Mouse (Mus musculus): ENCODE data around the gene Tmem94.

Tmem94 gene

DNA sequence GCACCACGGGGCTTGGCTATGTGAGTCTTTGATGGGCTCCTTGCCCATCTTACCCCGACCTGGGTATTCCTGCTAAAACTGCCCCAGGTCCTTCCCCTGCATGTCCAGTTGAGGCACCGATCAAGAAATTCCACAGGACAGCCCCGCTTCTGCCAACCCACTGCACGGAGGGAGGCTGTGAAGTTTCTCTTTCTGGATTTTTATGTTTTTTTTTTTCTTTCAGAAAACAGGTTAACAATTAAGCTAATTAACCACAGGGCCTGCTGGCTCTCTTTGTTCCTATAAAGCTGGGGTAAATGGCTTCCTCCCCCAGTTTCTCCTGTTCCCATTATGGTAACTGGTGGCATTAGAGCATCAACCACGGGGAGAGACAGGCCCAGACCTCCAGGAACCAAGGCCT lies 68.8 kb downstream of the Tmem94 start:
- no peak for DNase-seq

DNA sequence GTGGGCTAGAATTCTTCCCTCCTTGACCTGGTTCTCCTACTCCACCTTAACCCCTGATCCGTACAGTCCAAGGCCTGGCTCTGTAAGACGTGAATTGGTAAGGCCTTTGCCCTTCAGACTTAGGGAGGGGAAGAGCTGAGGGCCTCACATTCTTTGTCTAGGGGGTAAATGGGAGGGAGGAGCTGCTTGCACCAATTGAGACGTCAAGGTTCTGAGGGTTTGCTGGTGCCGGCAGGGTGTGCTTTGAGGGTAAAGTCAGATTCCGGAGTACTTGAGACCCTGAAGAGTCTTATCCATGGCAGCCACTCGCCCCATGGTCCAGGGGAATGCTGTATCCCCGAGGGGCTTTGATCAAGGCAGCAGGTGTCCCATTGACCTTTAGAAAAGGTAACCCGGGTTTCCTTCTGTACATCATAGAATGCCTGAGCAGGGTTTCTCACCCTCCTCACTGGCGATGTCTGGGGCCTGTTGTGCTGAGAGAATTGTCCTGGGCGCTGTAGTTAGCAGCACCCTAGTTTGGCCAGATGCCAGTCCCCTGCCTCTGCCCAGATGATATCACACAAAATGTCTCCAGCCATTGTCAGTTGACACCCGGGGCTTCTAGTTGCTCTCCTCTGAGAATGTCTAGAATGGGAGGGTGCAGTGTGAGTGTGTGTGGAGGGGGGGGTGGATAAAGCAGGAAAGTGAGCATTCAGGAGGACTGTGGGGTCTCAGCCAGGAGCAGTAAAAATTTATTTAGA lies 71.6 kb downstream of the Tmem94 start:
- no peak for DNase-seq

GRCm38 (mm10) chr11:115837606-115838345 lies 72.5 kb downstream of the Tmem94 start:
- no peak for DNase-seq

DNA sequence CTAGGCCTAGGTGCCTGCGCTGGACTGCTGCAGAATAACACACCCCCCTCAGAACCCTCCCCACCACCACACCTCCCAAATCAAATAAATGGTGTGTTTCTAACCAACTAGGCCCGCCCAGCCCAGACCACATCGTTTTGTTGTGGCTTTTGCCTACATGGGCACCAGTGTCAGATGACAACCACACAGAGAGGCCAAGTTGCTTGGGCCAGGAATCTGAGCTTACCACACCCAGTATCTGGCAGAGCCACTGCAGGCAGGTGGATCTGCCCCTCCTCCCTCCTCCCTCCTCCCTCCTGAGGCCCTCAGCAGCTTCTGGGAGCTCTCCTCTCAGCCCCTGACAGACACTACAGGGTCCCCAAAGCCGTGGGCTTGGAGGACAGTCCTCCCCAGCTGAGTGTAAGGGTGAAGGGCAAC lies 73.7 kb downstream of the Tmem94 start:
- no peak for DNase-seq

- no peak for DNase-seq
Observed at GRCm38 (mm10) chr11:115839732-115840131, 74.5 kb downstream of the Tmem94 start.

GRCm38 (mm10) chr11:115841044-115841443 lies 75.8 kb downstream of the Tmem94 start:
- DNase-seq: no peak

GRCm38 (mm10) chr11:115841961-115842550 lies 76.8 kb downstream of the Tmem94 start:
- DNase-seq: no peak

GRCm38 (mm10) chr11:115843141-115843890 lies 78.1 kb downstream of the Tmem94 start:
- no peak for DNase-seq

DNA sequence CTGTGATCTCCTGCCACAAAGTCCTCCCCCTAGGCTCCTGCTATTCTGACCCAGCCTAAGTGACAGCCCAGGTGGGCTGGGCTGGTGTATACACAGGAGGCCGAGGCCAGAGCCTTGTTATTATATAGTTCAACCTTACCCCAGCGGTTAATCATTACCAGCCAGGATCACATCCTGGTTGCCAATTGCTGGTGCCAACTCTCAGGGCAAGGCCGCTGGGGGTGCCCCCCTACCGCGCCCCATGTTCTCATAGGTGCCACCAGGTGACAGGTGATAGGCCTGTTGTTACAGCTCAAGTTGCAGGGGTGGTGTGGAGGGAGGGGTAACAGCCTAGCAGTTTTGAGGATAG lies 78.6 kb downstream of the Tmem94 start:
- DNase-seq: no peak

- no peak for DNase-seq
Observed at GRCm38 (mm10) chr11:115844240-115844639, 79.0 kb downstream of the Tmem94 start.

GRCm38 (mm10) chr11:115845819-115846218 lies 80.6 kb downstream of the Tmem94 start:
- no peak for DNase-seq

All from cerebellum, adult 9-11 months (tissue).